Mouse (Mus musculus): ENCODE data around the gene Fam240a.

Fam240a gene

DNA sequence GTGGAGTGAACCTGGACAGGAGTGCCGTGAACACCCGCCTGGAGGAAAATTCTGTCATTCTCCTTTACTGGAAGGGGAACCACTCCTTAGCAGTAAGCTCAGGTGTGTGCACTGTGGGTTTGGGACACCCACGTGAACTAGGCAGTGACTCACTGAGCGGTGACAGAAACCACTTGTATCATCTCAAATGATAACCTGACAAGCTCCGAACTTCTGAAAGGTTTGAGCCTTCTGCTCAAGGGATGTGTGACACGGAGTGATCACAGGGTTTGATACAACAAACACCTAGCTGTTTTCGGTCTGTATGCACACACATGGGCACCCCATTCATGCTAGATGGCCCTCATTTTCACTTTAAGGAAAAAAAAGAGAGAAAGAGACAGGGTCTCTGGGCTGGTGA is at the start of gene Fam240a:
Gene Fam240a (minus strand): TSS at position 76 of the 400 bp plus-strand sequence.
- DNase-seq (ENCODE audit: low spot score) = no peak

DNA sequence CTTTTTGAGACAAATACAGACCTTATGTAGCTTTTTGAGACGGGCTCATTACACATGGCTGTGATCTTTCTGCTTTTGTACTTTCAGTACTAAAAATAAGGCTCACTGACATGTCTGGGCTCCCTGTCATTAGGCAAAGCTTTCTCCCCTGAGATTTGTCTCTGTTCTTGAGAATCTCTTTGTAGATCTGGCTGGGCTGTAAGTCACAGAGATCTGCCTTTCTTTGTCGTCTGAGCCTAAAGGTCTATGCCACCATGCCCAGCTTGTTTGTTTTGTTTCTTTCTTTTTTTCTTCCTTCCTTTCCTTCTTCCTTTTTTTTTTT is 49.2 kb upstream of the Fam240a start:
- no peak for DNase-seq (ENCODE audit: low spot score)

DNA sequence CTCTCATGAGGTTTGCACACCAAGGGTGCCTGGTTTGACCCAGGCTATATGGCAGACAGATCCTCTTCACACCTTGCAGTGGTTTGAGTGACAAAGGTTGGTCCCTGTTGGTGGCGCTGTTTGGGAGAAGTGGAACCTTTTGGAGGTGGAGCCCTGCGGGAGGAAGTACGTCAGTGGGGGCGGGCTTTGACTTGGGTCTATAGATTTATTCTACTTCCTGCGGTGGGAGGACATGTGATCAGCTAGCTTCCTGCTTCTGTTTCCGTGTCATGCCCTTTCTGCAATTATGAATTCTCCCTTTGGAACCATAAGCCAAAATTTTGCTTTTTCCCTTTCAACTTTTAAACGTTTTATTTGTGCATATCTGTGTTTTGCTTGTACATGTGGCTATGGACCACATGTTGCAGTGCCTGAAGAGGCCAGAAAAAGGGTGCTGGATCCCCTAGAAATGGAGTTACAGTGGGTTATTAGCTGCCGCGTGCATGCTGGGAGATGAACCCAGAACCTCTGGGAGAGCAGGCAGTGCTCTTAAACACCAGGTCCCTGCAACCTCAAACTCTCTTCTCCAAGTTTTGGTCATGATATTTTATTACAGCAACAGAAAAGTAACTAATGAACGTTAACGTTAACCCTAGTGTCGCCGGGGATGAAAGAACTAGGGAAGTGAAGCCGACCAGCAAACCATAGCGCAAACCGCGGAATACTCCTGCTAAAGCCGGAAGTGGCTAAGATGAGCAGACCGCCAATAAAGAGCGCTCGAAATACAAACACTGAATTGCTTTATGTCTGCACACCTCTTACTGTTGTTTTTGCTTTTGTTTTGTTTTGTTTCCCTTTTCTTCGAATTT is 48.6 kb upstream of the Fam240a start:
- no peak for DNase-seq (ENCODE audit: low spot score)

DNA sequence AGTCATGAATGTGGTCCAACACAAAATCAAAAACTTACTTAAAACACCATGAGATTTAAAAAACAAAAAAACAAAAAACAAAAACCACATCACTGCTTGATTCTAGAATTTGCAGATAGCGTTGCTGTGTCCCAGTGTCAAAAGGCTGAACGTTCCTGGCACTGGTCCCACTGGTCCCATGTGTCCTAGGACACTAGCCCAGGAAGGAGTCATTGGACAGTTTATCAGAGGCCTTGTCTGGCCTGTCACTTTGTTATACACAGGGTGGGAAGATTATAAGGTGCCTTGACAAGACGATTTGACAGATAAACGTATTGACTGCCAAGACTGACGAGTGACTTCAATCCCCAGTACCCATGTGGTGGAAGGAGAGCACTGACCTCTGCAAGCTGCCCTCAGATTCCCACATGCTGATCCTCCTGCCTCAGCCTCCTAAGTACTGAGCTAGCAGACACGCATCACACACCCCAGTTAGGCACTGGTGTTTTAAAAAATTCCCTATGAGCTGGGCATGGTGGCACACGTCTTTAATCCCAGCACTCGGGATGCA is 47.0 kb upstream of the Fam240a start:
- no peak for DNase-seq (ENCODE audit: low spot score)

DNA sequence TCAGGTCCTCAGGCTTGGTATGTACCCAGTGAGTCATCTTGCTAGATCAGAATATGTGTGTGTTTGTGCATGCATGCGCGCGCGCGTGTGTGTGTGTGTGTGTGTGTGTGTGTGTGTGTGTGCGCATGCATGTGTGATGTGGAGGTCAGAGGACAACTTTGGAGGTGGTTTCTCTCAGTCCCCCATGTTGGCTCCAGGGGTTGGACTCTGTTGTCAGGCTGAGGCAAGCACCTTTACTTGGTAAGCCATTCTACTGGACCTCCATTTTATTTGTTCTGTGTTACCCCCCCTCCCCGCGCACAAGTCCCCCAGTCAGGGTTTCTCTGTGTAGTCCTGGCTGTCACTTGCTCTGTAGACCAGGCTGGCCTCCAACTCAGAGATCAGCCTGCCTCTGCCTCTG is 44.7 kb upstream of the Fam240a start:
- DNase-seq (ENCODE audit: low spot score) = no peak

DNA sequence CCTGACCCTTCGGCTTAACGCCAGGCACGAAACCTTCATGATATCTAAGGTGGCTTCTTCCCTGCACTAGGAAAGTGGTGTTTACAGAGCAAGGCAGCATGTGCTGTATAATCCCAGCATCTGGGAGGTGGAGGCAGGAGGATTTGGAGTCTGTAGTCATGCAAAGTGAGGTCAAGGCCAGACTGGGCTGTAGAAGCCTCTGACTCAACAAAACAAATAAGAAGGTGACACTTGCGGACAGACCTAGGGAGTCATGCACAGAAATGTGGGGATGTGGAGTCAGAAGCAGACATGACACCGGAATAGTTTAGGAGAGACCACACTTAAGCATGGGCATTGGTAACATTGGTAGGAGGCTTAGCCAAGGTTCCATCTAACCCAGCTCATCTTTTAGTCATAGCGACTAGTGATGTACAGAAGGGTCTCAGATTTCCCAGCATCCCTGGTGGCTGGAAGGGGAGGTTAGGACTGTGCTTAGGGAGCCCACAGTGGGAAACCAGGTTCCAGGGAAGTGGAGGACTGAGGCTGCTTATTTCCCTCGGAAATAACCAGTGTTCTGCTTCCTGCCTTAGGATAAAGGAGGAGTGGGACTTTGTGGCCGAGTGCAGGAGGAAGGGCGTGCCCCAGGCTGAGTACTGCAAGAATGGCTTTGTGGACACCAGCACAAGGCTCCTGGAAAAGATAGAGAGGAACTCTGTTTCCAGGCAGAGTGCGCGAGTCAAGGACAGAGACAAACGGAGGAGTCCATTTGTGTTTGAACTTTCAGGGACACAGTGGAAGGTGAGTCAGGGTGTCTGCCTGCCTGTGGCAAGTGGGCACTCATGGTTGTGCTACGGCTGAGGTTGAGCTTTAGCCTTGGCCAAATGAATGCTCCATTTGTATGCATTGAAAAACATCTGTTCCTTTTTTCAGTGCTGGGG is 43.8 kb upstream of the Fam240a start:
- DNase-seq (ENCODE audit: low spot score) = no peak

DNA sequence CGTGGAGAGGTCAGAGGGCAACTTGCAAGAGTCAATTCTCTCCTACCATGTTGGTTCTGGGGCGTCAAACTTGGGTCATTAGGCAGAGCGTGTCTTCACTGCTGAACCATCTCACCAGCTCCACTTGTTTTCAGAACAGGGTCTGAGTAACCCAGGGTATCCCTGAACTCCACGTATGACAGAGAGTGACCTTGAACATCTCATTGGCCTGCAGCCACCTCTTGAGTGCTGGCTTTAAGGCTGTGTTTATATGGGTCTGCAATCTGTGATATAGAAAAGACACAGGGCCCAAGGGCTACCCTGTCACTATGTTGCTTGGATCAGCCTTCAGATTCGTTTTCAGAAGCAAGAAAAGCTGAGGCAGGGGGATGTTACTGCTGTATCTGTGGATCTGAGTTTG is 43.0 kb upstream of the Fam240a start:
- no peak for DNase-seq (ENCODE audit: low spot score)

DNA sequence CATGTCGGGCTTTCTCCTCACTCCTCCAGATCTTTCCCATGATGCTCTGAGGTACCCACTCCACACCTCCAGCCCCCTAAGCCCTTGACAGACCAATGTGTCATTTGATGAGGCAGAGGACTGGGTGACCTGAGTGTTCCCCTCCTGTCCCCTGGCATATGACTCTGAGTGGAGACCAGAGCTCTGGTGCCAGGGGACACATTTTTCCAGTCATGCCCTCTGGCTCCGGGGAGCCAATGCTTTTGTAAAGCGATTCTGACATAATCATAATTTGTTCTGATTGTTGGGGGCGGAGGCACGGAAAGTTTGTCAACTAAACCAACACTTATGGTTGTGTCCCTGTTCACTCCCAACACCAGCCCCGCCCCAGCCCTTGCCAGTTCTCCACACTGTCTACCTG is 39.3 kb upstream of the Fam240a start:
- DNase-seq (ENCODE audit: low spot score) = no peak

DNA sequence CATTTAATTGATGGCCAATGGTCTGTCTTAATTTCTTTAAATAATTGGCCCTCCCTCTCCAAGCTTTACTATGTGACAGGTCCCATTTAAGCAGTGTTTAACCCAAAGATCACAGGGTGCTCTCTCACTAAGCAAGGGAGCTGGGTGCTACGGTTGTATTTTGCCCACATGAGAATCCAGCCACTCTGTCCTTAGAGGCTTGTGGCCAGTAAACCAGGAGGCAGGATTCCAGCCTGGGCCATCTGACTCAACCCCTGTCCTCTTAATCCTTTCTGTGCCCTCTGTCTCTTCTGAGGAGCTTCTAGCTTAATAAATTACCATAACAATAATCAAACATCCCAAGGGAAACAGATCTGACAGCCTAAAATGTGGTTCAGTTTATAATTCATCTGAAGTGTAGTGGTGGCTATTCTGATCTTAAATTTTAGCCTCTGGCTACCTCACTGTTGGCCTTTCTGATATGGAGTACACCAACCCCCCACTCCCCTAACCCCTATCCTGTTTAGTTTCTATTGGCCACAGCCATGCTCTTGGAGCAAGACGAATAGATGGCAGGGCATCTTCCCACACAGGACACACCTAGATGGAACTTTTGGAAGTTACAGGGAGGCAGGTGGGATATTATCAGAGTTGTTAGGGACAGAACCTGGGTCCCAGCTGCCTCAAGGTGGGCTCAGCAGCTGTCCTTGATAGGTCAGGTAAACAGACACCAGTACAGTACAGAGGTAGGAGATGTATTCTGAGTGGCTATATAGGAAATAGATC is 38.2 kb upstream of the Fam240a start:
- no peak for DNase-seq (ENCODE audit: low spot score)

DNA sequence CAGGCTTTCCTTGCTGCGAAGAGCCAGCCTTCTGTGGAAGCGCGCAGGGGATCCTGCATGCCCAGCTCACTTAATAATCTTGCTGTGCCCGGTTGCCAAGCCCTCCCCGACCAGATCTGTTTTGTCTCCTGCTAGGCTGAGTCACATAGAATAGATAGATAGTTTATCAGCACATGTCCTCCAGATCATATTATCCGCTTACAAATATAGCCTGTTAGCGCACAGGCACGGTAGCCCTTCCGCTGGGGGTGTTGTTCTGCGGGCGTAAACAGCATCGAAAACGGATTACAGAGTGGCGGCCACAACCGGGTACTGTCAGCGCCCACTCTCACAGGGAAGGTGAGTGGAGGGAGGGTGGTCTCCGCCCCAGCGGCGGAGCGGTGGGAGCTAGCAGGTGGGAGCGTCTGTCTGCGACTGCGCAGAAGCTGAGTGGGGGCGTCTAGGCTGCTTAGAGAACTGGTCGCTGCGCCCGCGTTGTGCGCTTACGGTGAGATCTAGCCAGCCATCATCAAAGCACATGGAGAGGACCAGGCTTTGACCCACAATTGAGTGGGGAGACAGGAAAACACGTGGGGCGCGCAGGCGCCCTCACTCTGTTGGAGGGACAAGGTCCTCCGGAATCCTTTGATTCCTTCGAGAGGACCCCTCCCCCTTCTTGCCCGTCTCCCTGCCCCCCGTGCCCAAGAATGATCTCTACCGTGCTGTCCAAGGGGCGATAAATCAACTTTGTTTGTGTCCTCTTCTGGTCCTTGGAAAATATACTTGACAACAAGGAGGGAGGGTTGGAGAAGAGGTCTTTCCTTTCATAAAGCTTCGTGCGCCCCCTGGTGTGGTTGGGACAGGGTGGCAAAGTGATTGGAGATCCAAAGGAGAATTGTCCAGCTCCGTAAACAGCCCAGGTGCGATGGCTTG is 37.1 kb upstream of the Fam240a start:
- DNase-seq (ENCODE audit: low spot score) = no peak

DNA sequence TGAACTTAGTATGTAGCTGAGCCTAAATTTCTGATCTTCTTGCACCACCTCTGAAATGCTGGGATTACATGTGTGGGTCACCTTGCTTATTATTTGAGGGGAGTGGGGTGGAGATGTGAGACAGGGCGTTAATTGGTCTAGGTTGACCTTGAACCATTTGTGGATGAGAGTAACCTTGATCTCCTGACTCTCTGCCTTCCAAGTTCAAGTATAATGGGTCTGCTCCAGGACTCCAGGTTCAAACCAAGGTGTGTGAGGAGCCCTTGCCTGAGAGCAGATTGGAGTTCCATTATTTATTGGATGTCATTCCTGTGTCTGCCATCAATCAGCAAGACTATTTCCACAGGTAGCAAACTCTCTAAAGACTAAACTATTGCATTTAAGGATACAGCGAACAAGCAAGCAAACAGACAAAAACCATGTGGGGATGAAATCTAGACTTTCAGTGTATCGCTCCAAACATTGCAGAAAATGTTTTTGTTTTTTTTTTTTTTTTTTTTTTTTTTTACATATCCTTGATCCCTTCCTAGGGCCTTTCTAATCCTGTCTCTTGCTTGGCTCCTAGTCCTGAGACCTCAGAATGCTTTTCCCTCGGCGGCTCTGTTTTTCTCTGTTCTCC is 36.4 kb upstream of the Fam240a start:
- DNase-seq (ENCODE audit: low spot score) = no peak

DNA sequence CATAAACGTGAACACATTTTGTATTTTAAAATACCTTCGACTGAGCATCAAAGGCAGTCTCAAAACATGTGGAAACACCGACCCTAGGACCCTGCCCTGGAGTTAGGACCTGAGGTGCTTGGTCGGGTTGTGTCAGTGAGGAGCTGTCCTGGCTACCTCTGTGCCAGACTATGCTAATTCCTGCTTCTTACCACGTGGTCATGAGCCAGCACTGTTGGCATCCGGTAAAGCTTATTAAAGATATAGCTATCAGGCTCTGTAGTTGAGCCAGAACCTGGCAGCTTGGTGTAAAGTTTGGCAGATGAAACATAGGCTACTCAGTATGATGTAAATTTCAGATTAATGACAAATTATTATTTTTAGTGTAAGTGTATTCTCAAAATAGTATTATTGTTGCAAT is 35.7 kb upstream of the Fam240a start:
- no peak for DNase-seq (ENCODE audit: low spot score)

DNA sequence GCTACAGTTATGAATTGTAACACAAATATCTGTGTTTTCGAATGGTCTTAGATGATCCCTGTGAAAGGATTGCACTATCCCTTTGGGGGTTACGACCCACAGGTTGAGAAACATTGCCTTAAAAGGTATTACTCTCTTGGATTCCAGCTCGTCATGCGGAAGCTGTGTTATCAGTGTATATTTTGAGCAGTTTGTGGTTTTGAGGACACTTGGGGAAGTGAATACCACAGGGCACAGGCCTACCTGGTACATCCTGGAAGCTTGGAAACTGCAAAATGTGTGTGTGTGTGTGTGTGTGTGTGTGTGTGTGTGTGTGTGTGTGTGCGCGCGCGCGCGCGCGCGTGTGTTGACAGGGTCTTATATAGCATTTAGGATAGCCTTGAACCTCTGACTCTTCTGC is 35.2 kb upstream of the Fam240a start:
- DNase-seq (ENCODE audit: low spot score) = no peak

DNA sequence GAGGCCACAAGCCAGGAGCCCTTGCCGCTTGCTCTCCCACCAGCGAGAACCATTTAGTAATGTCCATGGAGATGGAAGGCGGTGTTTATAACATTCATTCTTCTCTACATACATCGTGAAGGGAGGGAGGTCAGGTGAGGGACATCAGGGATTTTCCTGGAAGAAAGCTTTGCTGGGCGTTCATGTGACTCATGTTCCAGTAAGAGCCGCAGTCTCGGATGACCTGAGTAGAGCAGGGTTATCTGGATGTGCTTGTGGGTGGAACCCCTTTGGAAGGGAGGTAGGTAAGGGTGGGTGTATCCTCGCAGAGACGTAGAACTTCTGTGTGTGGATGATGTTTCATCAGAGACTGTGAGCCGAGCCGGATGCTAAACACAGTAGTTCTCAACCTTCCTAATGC is 34.7 kb upstream of the Fam240a start, which contains the start of gene Lrrc2:
Gene Lrrc2 (plus strand): TSS at position 149 of the 400 bp plus-strand sequence.
- DNase-seq (ENCODE audit: low spot score) = no peak

DNA sequence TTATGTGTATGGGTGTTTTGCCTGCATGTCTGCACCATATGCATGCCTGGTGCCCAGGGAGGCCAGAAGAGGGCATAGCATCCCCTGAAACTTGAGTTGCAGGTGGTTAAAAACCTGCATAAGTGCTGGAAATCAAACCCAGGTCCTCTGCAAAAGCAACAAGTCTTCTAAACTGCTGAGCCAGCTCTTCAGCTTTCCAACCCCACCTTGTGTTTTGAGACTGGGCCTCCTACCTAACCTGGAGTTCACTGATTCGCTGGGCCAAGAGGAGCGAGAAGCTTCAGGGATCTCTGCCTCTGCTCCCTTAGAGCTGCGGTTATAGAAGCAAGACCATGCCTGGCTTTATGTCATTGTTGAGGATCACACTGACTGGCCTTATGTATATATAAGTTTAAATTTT is 33.4 kb upstream of the Fam240a start:
- DNase-seq (ENCODE audit: low spot score) = no peak

DNA sequence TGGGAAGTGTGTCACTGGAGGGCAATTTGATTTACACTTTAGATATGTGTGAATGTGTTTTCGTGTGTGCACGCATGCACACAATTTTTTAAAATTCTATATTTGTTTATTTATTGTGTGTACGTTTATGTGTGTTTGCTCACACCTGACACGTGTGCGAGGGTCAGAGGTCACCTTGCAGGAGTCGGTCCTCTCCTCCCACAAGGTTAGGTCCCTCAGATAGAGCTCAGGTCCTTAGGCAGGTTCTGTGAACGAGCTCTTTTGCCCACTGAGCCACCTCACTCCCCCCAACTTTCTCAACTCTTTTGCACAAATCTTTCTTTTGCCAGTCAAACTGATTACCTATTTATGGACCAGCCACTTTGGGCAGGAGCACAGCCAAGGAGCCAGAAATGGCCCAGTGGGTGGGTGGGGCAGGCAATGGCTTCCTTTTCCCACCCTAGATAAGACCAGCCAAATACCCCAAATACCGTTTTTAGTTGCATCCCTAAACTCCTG is 32.2 kb upstream of the Fam240a start:
- DNase-seq (ENCODE audit: low spot score) = no peak

DNA sequence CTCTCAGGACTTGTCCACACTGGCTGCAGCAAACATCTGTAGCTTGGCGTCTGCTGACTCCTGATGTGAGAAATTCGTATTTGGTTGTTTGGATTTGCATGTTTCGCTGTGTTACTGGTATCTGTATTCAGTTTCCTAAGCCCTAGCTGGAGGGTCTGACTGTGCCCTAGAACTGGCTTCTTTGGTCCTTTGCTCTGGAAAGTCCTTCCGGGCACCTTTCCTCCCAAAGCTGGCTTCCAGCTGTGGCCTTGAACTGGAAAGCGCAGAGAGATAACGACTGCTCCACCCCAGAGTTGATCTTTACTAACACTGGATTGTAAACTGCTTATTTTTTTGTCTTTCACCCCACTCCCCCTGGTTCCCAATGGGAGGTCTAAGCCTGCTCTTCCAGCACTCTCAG is 31.2 kb upstream of the Fam240a start:
- DNase-seq (ENCODE audit: low spot score) = no peak

DNA sequence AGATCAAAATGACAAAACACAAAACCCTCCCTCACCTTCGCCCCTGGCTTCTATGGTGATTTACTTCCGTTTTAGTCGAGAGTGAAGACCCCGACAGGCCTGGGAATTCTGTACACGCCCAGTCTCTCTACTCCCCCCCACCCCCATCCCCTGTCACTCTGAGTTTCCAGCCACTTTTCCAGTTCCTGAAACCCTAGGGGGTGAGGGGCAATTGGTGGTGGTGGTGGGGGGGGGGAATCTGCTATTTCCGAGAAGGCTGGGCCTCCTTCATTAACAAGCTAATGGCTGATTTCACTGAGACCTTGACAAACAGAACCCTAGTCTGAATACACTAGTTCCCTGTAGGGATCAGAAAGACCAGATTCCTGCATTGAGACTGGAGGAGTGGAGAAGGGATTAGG is 30.6 kb upstream of the Fam240a start:
- no peak for DNase-seq (ENCODE audit: low spot score)

DNA sequence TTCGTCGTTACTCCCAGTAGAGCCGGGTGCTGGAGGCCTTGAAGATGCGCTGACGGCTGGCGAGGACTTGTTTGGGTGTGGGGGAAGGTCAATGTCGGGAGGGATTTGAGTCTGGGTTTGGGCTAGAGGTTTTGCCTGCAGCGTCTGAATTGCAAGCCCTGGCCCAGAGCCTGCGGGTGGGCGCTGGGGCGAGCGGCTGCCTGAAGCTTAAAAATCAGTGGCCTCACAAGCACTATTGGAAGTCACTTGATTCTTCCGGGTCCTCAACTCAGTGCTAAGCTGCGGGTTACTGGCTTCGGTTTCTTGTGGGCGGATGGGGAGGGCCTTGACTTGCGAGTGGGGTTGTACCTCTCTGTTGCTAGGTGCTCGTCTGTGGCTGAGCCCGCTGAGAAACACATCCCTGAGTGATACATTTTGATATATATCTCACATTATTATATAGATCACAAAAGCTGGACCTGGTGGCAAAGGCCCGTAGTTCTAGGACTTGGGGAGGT is 29.9 kb upstream of the Fam240a start:
- DNase-seq (ENCODE audit: low spot score) = no peak

DNA sequence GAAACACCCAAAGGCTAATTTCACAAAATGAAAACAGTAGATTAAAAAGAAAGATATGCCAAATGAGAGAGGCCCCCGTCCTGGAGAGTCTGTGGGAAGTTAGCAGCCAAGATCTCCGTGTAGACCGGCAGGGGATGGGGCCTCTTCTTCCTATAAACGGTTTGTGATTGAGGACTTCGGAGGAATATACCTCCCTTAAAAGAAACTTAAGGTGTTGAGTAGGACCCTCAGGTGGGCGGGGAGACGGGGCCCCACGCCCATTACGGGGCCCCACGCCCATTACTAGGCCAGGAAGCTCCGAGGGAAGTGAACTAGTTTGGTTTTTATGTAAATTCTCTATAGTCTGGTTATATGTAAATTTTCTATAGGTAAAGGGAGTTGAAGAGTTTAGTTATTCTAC is 29.3 kb upstream of the Fam240a start, which contains the start of gene Tdgf1:
Gene Tdgf1 (minus strand): TSS at position 233 of the 400 bp plus-strand sequence.
- DNase-seq (ENCODE audit: low spot score) = no peak

Data from c-Kit-positive CD71-positive TER-119-positive erythroid progenitor cells, embryonic 14.5 days (primary cell).